Mouse (Mus musculus): Measurements from ENCODE around the gene Trip12. TPM values are rescaled to one million over a fixed set of nuclear protein-coding genes. Genes with fewer than 3 reads are reported as not detected.

Trip12 gene
- polyA plus RNA-seq, 1 experiment from 2014 or later, result 21.2 TPM

- Histone ChIP-seq H3K4me1 (ENCODE audit: insufficient read depth) (no peaks in the 10 kb centered on the region), H3K4me3 (ENCODE audit: low read depth, low read length) (no peak overlapping the region), H3K27me3 (ENCODE audit: insufficient read depth, low read length) (no peaks in the 10 kb centered on the region), H3K27ac (ENCODE audit: low read depth) (no peak overlapping the region), H3K4me2 (ENCODE audit: low read depth, low read length) (no peak overlapping the region), H3K36me3 (replicated peaks; ENCODE audit: insufficient read depth, low read length) (no peaks in the 10 kb centered on the region), H3K9ac (replicated peaks) (no peak overlapping the region), H3K9me3 (ENCODE audit: low read length) (no peaks in the 10 kb centered on the region)
- 15% methylated on average over 31 of the region's 31 CpGs for WGBS (ENCODE audit: insufficient replicate concordance)
- no peak for ATAC-seq
- no peak for DNase-seq
- TF ChIP-seq CTCF (IDR thresholded peaks at IDR 0.05; ENCODE audit: low read depth) (no peak), EP300 (IDR thresholded peaks at IDR 0.05; ENCODE audit: low read depth) (no peak)
These were observed 130.2 kb downstream of the Trip12 start for GRCm38 (mm10) chr1:84709810-84710785.

GRCm38 (mm10) chr1:84709406-84709805 is 130.9 kb downstream of the Trip12 start:
- H3K9ac ChIP-seq (replicated peaks), result no peak overlapping the region
- DNase-seq, result no peak
- no peak overlapping the region for H3K27ac ChIP-seq (ENCODE audit: low read depth)
- H3K27me3 ChIP-seq (ENCODE audit: insufficient read depth, low read length), result no peaks in the 10 kb centered on the region
- no peaks in the 10 kb centered on the region for H3K9me3 ChIP-seq (ENCODE audit: low read length)
- TF ChIP-seq CTCF (IDR thresholded peaks at IDR 0.05; ENCODE audit: low read depth) (no peak), EP300 (IDR thresholded peaks at IDR 0.05; ENCODE audit: low read depth) (no peak)
- ATAC-seq, result no peak
- WGBS (ENCODE audit: insufficient replicate concordance), result 33% methylated on average over 5 of the region's 5 CpGs
- H3K4me2 ChIP-seq (ENCODE audit: low read depth, low read length), result no peak overlapping the region
- no peaks in the 10 kb centered on the region for H3K4me1 ChIP-seq (ENCODE audit: insufficient read depth)
- H3K36me3 ChIP-seq (replicated peaks; ENCODE audit: insufficient read depth, low read length), result no peaks in the 10 kb centered on the region
- H3K4me3 ChIP-seq (ENCODE audit: low read depth, low read length), result no peak overlapping the region

GRCm38 (mm10) chr1:84700254-84700653 is 140.1 kb downstream of the Trip12 start:
- Histone ChIP-seq H3K36me3 (replicated peaks; ENCODE audit: insufficient read depth, low read length) (no peaks in the 10 kb centered on the region), H3K27me3 (ENCODE audit: insufficient read depth, low read length) (peaks cover 15% of the 10 kb centered on the region), H3K27ac (ENCODE audit: low read depth) (no peak overlapping the region), H3K4me1 (ENCODE audit: insufficient read depth) (peaks cover 5% of the 10 kb centered on the region), H3K4me3 (ENCODE audit: low read depth, low read length) (no peak overlapping the region), H3K9me3 (ENCODE audit: low read length) (no peaks in the 10 kb centered on the region), H3K9ac (replicated peaks) (no peak overlapping the region), H3K4me2 (ENCODE audit: low read depth, low read length) (no peak overlapping the region)
- TF ChIP-seq CTCF (IDR thresholded peaks at IDR 0.05; ENCODE audit: low read depth) (no peak), EP300 (IDR thresholded peaks at IDR 0.05; ENCODE audit: low read depth) (no peak)
- ATAC-seq, result no peak
- WGBS (ENCODE audit: insufficient replicate concordance), result 94% methylated on average over 6 of the region's 6 CpGs
- DNase-seq, result no peak

GRCm38 (mm10) chr1:84697136-84697535 is 143.2 kb downstream of the Trip12 start:
- 5% methylated on average over 2 of the region's 2 CpGs for WGBS (ENCODE audit: insufficient replicate concordance)
- TF ChIP-seq EP300 (IDR thresholded peaks at IDR 0.05; ENCODE audit: low read depth) (no peak), CTCF (IDR thresholded peaks at IDR 0.05; ENCODE audit: low read depth) (peak; percentile 59)
- Histone ChIP-seq H3K27me3 (ENCODE audit: insufficient read depth, low read length) (peaks cover 27% of the 10 kb centered on the region), H3K4me3 (ENCODE audit: low read depth, low read length) (no peak overlapping the region), H3K9ac (replicated peaks) (no peak overlapping the region), H3K36me3 (replicated peaks; ENCODE audit: insufficient read depth, low read length) (no peaks in the 10 kb centered on the region), H3K4me1 (ENCODE audit: insufficient read depth) (peaks cover 5% of the 10 kb centered on the region), H3K4me2 (ENCODE audit: low read depth, low read length) (no peak overlapping the region), H3K27ac (ENCODE audit: low read depth) (no peak overlapping the region), H3K9me3 (ENCODE audit: low read length) (no peaks in the 10 kb centered on the region)
- DNase-seq (peak; percentile 40), ATAC-seq (no peak)

GRCm38 (mm10) chr1:84695517-84696411 is 144.6 kb downstream of the Trip12 start, which contains the start of gene Dner:
Gene Dner, minus strand, starts transcription at chr1:84696221.
- Histone ChIP-seq H3K4me1 (ENCODE audit: insufficient read depth) (peaks cover 5% of the 10 kb centered on the region), H3K27me3 (ENCODE audit: insufficient read depth, low read length) (peaks cover 27% of the 10 kb centered on the region), H3K36me3 (replicated peaks; ENCODE audit: insufficient read depth, low read length) (no peaks in the 10 kb centered on the region), H3K9me3 (ENCODE audit: low read length) (no peaks in the 10 kb centered on the region), H3K4me2 (ENCODE audit: low read depth, low read length) (peak within 1 kb of the TSS; percentile 54), H3K27ac (ENCODE audit: low read depth) (no peak within 1 kb of the TSS), H3K4me3 (ENCODE audit: low read depth, low read length) (peak within 1 kb of the TSS; percentile 31), H3K9ac (replicated peaks) (no peak within 1 kb of the TSS)
- TF ChIP-seq CTCF (IDR thresholded peaks at IDR 0.05; ENCODE audit: low read depth) (peak; percentile 26; the same call in 1 of the 2 replicates), EP300 (IDR thresholded peaks at IDR 0.05; ENCODE audit: low read depth) (no peak)
- no peak for ATAC-seq
- peak; percentile 77 for DNase-seq
- 1% methylated on average over 71 of the region's 75 CpGs for whole genome bisulfite sequencing (ENCODE audit: insufficient replicate concordance)
